Mouse (Mus musculus) regulatory T cell (primary cell): Measurements from ENCODE around the gene Ifnl2.
"Not testable (repeated sequence)": the region's sequence is repeated elsewhere in the genome, so short reads cannot be mapped to it uniquely, and the experiment has no call there.

ENCODE experiments used
- in situ Hi-C: fragments of 300-600 bp; cut with MboI, MseI; formaldehyde crosslinking; loops from one replicate; pipeline ENCODE4 v1.15.1; 2025; ENCODE audit warnings: high pct_unique_total_duplicates

Ifnl2 gene

DNA sequence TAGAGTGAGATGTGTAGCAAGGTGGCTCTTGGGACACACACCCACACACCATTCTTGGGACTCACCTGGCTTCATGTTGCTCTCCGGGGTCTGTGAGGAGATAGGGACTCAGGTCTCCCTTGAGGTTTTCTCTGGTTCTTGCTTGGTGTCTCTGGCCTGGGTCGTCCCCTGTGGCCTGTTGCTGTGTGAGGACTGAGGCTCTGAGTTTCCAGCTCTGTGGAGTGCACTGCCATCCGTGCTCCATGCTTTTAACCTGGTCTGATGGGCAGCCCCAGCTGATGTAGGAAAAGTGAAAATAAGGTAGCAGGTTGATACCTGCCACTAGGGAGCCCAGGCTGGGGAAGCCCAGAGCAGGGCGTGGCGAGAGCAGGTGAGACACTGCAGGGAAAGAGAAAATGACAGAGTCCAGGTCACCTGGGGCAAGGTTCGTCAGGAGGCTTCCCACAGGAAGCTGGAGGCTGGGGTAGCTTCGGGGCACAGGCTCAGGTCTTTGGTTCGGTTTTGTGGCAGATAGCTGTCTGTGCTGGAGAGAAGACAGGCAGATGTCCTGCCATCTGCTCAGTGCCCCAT lies at the start of gene Ifnl2:
Gene Ifnl2 (minus strand): TSS at position 51 of the 570 bp plus-strand sequence.
- in situ Hi-C loops = loop anchor here (10.0 kb wide), 1 partner anchor 1226 kb away; no protein-coding TSS in a partner anchor

DNA sequence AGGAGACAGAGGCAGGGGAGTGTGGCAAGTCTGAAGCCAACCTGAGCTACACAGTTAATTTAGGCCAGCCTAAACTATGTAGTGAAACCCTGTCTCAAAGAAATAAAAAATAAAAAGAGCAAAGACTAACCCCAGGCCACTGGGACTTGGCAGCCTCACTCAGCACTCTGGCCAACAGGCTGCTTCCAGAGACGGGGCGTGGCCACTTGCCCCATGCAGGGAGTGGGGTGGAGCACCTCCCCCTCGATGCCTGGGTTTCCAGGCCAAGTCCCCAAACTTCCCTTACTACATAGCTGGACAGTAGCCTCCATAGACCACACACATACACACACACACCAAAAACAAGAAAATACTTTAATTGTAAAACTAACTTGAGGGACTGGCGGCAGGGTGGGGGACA lies 48.2 kb upstream of the Ifnl2 start:
- in situ Hi-C loops = no loop called here

- in situ Hi-C loops = no loop called here
These were observed 47.5 kb upstream of the Ifnl2 start for GRCm38 (mm10) chr7:28557708-28558107.

DNA sequence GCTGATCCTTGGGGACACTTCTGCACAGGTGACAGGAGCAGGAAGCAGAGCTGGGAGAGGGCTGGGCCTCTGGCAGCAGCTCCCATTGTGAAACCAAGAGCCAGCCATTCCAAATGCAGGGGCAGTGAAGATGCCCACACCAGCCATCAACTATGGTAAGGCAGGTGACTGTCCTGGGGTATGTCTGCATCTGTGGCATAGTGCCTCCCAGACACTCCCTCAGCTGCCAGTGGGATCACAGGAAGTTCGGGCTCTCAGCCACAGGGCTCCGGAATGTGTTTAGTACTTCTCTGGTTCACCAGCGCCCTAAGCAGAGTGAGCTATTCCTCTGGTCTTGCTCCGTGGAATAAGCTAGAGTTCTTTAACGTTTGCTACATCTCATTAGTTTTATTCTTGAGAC lies 46.8 kb upstream of the Ifnl2 start:
- in situ Hi-C loops = no loop called here

- in situ Hi-C loops = no loop called here
These were observed 45.8 kb upstream of the Ifnl2 start for GRCm38 (mm10) chr7:28555939-28556535.

DNA sequence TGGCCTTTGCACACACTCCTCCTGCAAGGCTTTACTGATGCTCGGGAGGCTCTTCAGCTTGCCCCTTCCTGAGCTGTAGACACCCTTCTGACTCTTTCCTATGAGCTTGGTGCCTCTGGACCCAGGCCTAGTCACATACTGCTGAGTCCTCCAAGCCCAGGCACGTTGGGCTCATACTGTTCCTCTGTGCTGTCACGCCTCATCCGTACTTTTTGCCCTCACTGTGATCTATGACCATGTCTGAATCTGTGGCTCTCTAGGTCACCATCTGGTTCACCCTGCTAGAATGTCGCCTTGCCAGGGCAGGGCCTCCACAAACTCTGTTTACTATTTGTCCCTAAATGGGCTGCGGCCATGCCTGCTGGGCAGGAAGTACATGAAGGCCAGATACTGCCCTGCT lies 42.8 kb upstream of the Ifnl2 start:
- in situ Hi-C loops = no loop called here

DNA sequence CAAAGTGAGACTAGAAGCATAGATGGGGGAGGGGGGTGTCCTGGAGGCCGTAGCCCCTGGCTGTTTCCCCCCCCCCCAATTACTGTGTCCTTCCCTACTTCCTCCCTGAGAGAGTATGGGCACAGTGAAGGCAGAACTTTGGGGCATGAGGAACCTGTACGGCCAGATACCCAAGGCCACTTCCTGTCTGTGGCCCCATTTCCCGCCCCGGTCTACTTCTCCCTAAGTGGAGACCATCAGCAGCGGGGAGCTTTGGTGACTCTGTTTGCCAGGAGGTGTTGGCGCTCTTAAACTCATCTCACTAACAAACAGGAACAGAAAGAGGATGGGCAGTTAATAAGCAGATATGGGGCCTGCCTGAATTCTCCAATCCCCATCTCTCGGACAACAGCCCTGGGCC lies 37.4 kb upstream of the Ifnl2 start:
- in situ Hi-C loops = no loop called here

- in situ Hi-C loops = no loop called here
These were observed 36.9 kb upstream of the Ifnl2 start, which contains the start of gene Nccrp1 for GRCm38 (mm10) chr7:28547154-28547553. Nccrp1 (minus strand) TSS chr7:28547254.

GRCm38 (mm10) chr7:28546649-28547048 lies 36.4 kb upstream of the Ifnl2 start:
- in situ Hi-C loops = no loop called here

- in situ Hi-C loops = no loop called here
These were observed 35.6 kb upstream of the Ifnl2 start for GRCm38 (mm10) chr7:28545891-28546210.

- in situ Hi-C loops = no loop called here
These were observed 35.0 kb upstream of the Ifnl2 start for GRCm38 (mm10) chr7:28545048-28545890.

DNA sequence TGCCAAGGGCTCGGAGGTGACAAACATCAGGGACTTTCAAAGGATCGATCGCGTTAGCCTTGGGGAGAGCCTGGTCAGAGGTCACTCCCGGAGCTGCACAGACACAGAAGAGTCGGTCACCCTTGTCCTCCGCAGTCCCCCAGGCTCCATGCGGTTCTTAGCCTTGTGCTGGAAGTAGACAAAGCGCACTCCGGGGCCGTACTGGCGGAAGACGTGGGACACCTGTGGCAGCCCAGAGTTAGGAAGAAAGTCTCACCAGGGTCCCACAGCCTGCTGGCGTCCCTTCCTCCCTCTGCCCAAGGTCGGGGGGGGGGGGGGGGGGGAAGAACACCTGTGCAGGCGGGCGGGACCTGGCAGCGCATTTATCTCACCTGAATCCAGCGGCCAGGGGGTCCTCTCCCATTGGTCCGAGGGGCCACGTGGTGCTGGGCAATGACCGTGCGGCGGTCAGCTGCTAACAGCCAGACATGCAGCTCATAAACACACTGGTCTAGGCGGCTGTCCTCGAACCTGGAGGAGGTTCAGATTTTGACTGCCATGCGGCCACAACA lies 33.9 kb upstream of the Ifnl2 start:
- in situ Hi-C loops = no loop called here

GRCm38 (mm10) chr7:28540526-28540925 lies 30.3 kb upstream of the Ifnl2 start, which contains the start of gene Sycn:
Sycn (plus strand) TSS chr7:28540885.
- in situ Hi-C loops = no loop called here

DNA sequence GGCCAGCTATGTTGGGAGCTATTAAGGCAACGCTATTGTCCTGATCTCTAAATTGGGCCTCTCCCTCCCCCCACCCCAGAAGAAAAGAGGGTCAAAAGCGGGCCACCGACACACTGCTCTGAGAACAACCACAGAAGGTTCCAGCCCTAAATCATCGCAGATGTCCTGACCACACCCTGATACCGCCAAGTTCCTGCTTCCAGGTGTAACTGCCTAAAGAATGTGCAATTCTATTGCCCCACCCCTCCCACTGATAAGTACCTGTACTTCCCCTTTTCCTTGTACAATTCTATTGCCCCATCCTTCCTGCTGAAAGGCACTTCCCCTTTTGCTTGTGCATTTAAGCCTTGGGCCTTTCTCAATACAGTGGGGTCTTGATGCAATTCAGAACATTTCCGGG lies 28.6 kb upstream of the Ifnl2 start:
- in situ Hi-C loops = not testable (repeated sequence)

DNA sequence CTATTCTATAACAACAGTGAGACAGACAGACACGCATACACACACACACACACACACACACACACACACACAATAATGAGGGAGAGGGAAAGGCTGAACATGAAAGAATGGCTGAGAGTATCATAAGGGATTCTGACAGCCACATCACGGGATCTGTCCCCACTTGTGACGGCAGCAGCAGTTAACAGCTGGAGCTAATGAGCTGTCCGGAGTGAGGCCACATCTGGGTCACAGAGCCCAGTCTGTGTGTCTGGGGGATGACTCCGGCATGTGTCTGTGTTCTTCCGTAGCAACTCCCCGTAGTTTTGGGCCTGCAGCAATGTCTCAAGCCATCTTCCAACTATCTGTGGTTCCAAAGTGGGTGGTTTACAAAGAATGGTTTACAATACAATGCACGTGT lies 21.8 kb upstream of the Ifnl2 start:
- in situ Hi-C loops = no loop called here

DNA sequence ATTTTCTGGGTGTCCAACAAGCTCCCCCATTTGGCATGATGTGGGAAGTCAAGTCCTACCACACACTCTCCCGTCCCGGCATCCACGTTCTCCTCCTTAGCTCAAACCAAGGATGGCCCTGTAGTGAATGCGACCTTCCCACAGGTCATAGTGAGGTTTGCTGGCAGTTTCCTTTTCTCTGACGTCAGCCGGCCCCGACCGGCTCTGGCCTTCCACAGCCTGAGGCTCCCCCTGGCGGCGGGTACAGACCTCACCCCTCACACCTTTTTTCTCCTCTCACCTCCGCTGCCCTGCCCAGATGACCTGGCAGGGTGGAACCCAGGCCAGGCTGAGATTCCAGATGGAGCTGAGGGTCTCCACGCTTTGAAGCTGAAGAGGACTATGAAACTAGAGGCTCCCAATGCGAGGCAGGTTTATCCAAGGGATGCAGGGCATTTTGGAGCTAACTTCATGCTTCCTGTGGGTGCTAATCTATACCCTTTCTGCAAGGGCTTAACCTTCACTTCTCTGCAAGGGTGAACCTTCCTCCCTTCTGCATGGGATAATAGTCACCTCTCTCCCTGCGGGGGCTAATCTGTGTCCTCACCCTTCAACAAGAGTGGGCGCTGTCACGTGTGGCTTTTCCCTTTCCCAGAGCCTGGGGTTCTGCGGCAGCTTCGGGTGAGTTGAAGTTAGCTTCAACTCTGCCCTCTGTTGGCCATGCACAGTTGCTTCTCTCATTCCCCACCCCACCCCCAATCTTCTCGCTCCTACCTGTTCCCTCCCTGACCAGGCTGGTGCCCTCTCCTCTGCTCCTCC lies 17.9 kb upstream of the Ifnl2 start:
- in situ Hi-C loops = loop anchor here (5.0 kb wide), 1 partner anchor 81 kb away; no protein-coding TSS in a partner anchor

DNA sequence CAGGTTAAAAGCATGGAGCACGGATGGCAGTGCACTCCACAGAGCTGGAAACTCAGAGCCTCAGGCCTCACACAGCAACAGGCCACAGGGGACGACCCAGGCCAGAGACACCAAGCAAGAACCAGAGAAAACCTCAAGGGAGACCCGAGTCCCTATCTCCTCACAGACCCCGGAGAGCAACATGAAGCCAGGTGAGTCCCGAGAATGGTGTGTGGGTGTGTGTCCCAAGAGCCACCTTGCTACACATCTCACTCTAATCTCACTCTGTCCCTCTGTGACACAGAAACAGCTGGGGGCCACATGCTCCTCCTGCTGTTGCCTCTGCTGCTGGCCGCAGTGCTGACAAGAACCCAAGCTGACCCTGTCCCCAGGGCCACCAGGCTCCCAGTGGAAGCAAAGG lies 12.3 kb upstream of the Ifnl2 start, which contains the start of gene Ifnl3:
Gene Ifnl3 (plus strand): TSS at position 301 of the 400 bp plus-strand sequence.
- in situ Hi-C loops = not testable (repeated sequence)

GRCm38 (mm10) chr7:28511441-28511840 lies 1.2 kb upstream of the Ifnl2 start:
- in situ Hi-C loops = loop anchor here (10.0 kb wide), 1 partner anchor 1227 kb away; no protein-coding TSS in a partner anchor

DNA sequence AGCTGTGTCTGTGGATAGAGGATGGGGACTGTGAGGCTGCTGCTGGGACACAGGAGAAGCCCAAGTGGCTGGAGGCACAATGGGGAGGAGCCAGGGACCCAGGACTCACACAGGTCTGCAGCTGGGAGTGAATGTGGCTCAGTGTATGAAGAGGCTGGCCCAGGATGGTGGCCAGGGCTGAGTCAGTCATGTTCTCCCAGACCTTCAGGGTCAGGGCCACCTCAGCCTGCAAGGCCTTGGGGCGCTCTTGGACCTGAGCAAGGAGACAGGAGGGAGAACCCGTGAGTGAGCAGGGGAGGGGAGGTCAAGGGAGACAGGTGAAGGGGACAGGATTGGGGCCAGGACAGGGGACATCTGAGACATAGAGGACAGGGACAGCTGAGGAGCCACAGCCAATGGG lies 1.1 kb downstream of the Ifnl2 start:
- in situ Hi-C loops = not testable (repeated sequence)

DNA sequence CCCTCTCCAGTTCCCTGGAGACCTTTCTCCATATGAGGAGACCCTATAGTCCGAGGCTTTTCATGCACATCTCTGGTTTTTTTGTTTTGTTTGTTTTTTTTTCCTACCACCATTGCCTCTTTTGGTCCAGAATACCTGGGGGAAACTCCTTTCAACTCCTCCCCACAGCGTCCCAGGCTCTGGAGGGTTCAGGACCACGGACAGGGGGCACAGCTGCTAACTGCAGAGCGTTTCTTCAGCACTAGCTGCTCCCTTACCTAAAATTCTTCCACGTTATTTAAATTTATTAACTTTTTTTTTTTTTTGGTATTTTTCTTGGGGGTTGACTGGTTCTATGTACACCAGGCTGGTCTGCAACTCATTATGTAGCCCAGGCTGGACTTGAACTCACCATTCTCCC lies 4.7 kb downstream of the Ifnl2 start:
- in situ Hi-C loops = no loop called here

DNA sequence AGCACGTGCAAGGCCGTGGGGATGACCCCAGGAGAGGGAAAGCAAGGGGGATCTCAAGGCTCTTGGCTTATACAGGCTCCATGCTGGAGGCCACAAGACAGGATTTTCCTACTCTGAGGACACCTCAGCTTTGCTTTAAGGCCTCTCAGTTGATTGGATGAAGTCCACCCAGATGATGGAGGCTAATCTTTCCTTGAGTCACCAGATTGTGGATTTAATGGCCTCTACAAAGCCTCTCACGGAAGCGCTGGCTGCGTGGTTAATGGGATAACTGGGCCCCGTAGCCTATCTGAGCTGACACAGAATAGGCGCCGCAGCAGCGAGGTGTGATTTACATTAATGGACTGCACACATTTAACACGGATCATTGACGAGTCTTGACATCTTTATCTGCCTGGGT lies 14.8 kb downstream of the Ifnl2 start:
- in situ Hi-C loops = no loop called here
